Mouse (Mus musculus) limb, embryonic 14.5 days (tissue): ENCODE results near the gene Mtmr3. TPM values are rescaled to one million over a fixed set of nuclear protein-coding genes. Genes with fewer than 3 reads are reported as not detected.

Experiments
- ATAC-seq: fragments of 200-750 bp; cut with Nextera tagmentation; 2 replicates; pipeline ENCODE4 v1.8.0; 2017; ENCODE audit warnings: low read depth, moderate number of reproducible peaks, moderate TSS enrichment; ENCODE audit not compliant: low FRiP score
- DNase-seq: peaks from one replicate; pipeline ENCODE4 v3.0.0-alpha.2; 2015; ENCODE audit warnings: low spot score
- H3K27ac ChIP-seq: fragments of 300-500 bp; sonication (generic); replicated peaks from 2 replicates; pipeline ENCODE4 v1.5.1; 2014; ENCODE audit warnings: low read depth, mild to moderate bottlenecking, low read length, moderate library complexity, mixed read lengths
- H3K27me3 ChIP-seq: fragments of 300-500 bp; sonication (generic); 2 replicates; pipeline ENCODE4 v1.6.1; 2014; ENCODE audit warnings: low read length, mixed read lengths; ENCODE audit not compliant: control insufficient read depth, insufficient read depth
- H3K36me3 ChIP-seq: fragments of 300-500 bp; sonication (generic); 2 replicates; pipeline ENCODE4 v1.6.1; 2014; ENCODE audit warnings: mild to moderate bottlenecking, low read length, moderate library complexity, mixed read lengths; ENCODE audit not compliant: control insufficient read depth, insufficient read depth
- H3K4me1 ChIP-seq: fragments of 300-500 bp; sonication (generic); 2 replicates; pipeline ENCODE4 v1.6.1; 2014; ENCODE audit warnings: antibody characterized with exemption, low read length, mixed read lengths; ENCODE audit not compliant: control insufficient read depth, insufficient read depth
- H3K4me2 ChIP-seq: fragments of 300-500 bp; sonication (generic); replicated peaks from 2 replicates; pipeline ENCODE4 v1.6.1; 2014; ENCODE audit warnings: low read depth, mild to moderate bottlenecking, low read length, moderate library complexity; ENCODE audit not compliant: severe bottlenecking
- H3K4me3 ChIP-seq: fragments of 300-500 bp; sonication (generic); replicated peaks from 2 replicates; pipeline ENCODE4 v1.5.1; 2014; ENCODE audit warnings: low read length
- H3K9ac ChIP-seq: fragments of 300-500 bp; sonication (generic); 2 replicates; pipeline ENCODE4 v1.6.1; 2014; ENCODE audit warnings: mild to moderate bottlenecking, low read depth, low read length, moderate library complexity; ENCODE audit not compliant: severe bottlenecking
- H3K9me3 ChIP-seq: fragments of 300-500 bp; sonication (generic); 2 replicates; pipeline ENCODE4 v1.6.1; 2016; ENCODE audit warnings: low read length; ENCODE audit not compliant: control insufficient read depth
- POLR2A ChIP-seq: fragments of 200-500 bp; IDR thresholded peaks from 2 replicates; pipeline ENCODE4 v1.8.0; 2012; ENCODE audit warnings: inconsistent platforms, mild to moderate bottlenecking, moderate library complexity, borderline replicate concordance; ENCODE audit not compliant: insufficient read depth, insufficient read length; ENCODE audit errors: extremely low read depth
- whole genome bisulfite sequencing: fragments of 180-500 bp; shearing (Covaris S2); extraction: QIAGEN DNeasy Blood & Tissue Kit; methylation state at CpG from one replicate; pipeline ENCODE4 v1.1.7; 2014; 5-methylcytosine and 5-hydroxymethylcytosine counted together
- polyA plus RNA-seq, 2 experiments: library from polyadenylated mRNA; depleted of rRNA in 1 of 2; stranded (reverse) in 1 of 2; unstranded in 1 of 2; fragments of >200 nt; fragmentation: Nextera tagmentation in 1 of 2; extraction: Ambion mirVana in 1 of 2; gene quantifications; 2 replicates each; pipeline versions ENCODE4 v1.2.1 to v1.2.3; 2012 to 2014

The Mtmr3 gene
- polyA plus RNA-seq, 2 experiments, result 29.4 to 33.9 TPM

DNA sequence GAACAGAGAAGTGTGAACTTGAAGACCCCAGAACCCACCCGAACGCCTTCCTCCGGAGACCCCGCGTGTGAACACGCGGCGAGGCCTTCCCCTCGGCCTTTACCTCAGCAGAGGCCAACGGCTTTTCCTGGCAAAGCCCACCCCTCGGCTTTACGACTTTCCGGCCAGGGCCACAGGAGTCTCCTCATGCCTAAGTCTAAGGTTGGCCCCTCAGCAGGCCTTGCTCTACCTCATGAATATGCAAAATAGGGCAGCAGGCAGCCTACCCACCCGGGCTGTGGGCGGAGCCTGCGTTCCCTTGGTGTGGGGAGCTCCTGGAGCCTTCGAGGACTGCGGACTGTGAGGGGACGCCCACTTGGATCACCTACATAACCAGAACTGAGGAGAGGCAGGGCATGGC lies 153.7 kb downstream of the Mtmr3 start, which contains the start of gene Hormad2:
TSS of gene Hormad2 (minus strand) at position 128 of the 400 bp plus-strand sequence.
- H3K4me2 ChIP-seq, result no peak within 1 kb of the TSS
- H3K27me3 ChIP-seq, result no peaks in the 10 kb centered on the region
- no peak for ATAC-seq
- H3K9me3 ChIP-seq, result no peaks in the 10 kb centered on the region
- 40% methylated on average over 19 of the region's 19 CpGs for WGBS
- no peak within 1 kb of the TSS for H3K27ac ChIP-seq
- H3K4me3 ChIP-seq, result no peak within 1 kb of the TSS
- no peak for TF ChIP-seq POLR2A
- no peaks in the 10 kb centered on the region for H3K36me3 ChIP-seq
- H3K4me1 ChIP-seq, result no peaks in the 10 kb centered on the region
- no peak for DNase-seq
- H3K9ac ChIP-seq, result no peak within 1 kb of the TSS

GRCm38 (mm10) chr11:4438211-4438610 lies 156.5 kb downstream of the Mtmr3 start:
- ATAC-seq (no peak), DNase-seq (no peak)
- Histone ChIP-seq H3K4me3 (no peak overlapping the region), H3K36me3 (no peaks in the 10 kb centered on the region), H3K9me3 (no peaks in the 10 kb centered on the region), H3K4me1 (no peaks in the 10 kb centered on the region), H3K4me2 (no peak overlapping the region), H3K27ac (no peak overlapping the region), H3K27me3 (no peaks in the 10 kb centered on the region), H3K9ac (no peak overlapping the region)
- 69% methylated on average over 2 of the region's 2 CpGs for WGBS
- no peak for TF ChIP-seq POLR2A

DNA sequence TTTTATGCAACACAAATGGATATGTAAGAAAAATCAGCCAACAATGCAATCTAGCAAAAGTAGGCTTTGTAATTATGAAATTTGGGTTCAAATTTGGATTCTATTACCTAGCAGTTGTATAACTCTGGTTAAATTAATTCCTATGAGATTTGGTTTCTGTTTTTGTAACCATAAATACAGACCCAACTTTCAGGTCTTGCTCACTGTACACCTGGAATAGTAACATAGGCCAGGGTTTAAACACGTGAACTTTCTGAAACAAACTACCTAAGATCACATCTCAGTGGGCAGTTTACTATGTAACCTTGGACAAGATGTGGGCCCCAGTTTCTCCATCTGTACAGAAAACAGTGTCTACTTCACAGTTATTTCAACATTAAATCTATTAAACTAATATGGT lies 157.3 kb downstream of the Mtmr3 start:
- Histone ChIP-seq H3K4me1 (no peaks in the 10 kb centered on the region), H3K27ac (no peak overlapping the region), H3K4me3 (no peak overlapping the region), H3K9me3 (no peaks in the 10 kb centered on the region), H3K27me3 (no peaks in the 10 kb centered on the region), H3K36me3 (no peaks in the 10 kb centered on the region), H3K4me2 (no peak overlapping the region), H3K9ac (no peak overlapping the region)
- ATAC-seq, result no peak
- no peak for TF ChIP-seq POLR2A
- WGBS, result 70% methylated on average over 1 of the region's 1 CpGs
- DNase-seq, result no peak

GRCm38 (mm10) chr11:4436631-4437030 lies 158.0 kb downstream of the Mtmr3 start:
- no peaks in the 10 kb centered on the region for H3K4me1 ChIP-seq
- H3K9me3 ChIP-seq, result no peaks in the 10 kb centered on the region
- H3K36me3 ChIP-seq, result no peaks in the 10 kb centered on the region
- 78% methylated on average over 3 of the region's 3 CpGs for WGBS
- peak; percentile 59 for DNase-seq
- no peak overlapping the region for H3K4me3 ChIP-seq
- H3K27ac ChIP-seq, result no peak overlapping the region
- TF ChIP-seq POLR2A, result no peak
- no peak for ATAC-seq
- H3K4me2 ChIP-seq, result no peak overlapping the region
- H3K9ac ChIP-seq, result no peak overlapping the region
- no peaks in the 10 kb centered on the region for H3K27me3 ChIP-seq

DNA sequence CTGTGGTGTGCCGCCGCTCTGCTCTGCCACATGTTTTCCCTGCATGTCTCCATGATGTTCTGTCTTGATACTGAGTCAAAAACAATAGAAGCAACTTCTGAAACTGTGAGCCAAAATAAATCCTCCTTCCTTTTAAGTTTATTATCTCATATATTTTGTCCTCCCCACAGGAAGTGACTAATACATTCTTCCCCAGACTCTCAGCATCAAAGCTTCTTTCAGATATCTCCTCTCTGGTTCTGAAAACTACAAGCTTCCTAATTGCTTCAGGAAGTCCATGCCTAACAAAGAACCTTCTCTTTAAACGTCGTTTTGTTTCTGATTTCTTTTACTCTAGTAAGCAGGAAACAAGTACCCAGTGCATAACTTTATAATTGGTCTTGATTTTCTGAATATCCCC lies 160.2 kb downstream of the Mtmr3 start:
- ATAC-seq, result no peak
- TF ChIP-seq POLR2A, result no peak

More for the DNA sequence above, 160.2 kb downstream of the Mtmr3 start:
- Histone ChIP-seq H3K27ac (no peak overlapping the region), H3K4me1 (no peaks in the 10 kb centered on the region), H3K9me3 (no peaks in the 10 kb centered on the region), H3K9ac (no peak overlapping the region), H3K27me3 (no peaks in the 10 kb centered on the region), H3K4me2 (no peak overlapping the region), H3K36me3 (no peaks in the 10 kb centered on the region), H3K4me3 (no peak overlapping the region)
- WGBS, result 62% methylated on average over 4 of the region's 4 CpGs
- DNase-seq, result no peak

Other genes with a start within 250 kb of the Mtmr3 start
- 0.25 and 0.45 TPM in 2 replicates for gene Hormad2, start 153.8 kb downstream of the Mtmr3 start, polyA plus RNA-seq (2012; rRNA removed)
- 0.23 TPM in 1 of 2 replicates, not detected in the other for gene Hormad2, start 153.8 kb downstream of the Mtmr3 start, polyA plus RNA-seq (2014; fragmentation: Nextera tagmentation; extraction: Ambion mirVana)
- not detected in 2 replicates for gene Gm11032, start 25.2 kb upstream of the Mtmr3 start, polyA plus RNA-seq (2012; rRNA removed)
- not detected in 2 replicates for gene Gm11032, start 25.2 kb upstream of the Mtmr3 start, polyA plus RNA-seq (2014; fragmentation: Nextera tagmentation; extraction: Ambion mirVana)
- 30.8 and 33.3 TPM in 2 replicates for gene Ascc2, start 42.9 kb upstream of the Mtmr3 start, polyA plus RNA-seq (2012; rRNA removed)
- 32.6 and 33.1 TPM in 2 replicates for gene Ascc2, start 42.9 kb upstream of the Mtmr3 start, polyA plus RNA-seq (2014; fragmentation: Nextera tagmentation; extraction: Ambion mirVana)
- 607 and 868 TPM in 2 replicates for gene Uqcr10, start 109.5 kb upstream of the Mtmr3 start, polyA plus RNA-seq (2012; rRNA removed)
- gene Uqcr10, start 109.5 kb upstream of the Mtmr3 start, polyA plus RNA-seq (2014; fragmentation: Nextera tagmentation; extraction: Ambion mirVana), result 681 and 756 TPM in 2 replicates
- gene Zmat5, start 109.8 kb upstream of the Mtmr3 start, polyA plus RNA-seq (2012; rRNA removed), result 42.1 TPM in 2 replicates
- gene Zmat5, start 109.8 kb upstream of the Mtmr3 start, polyA plus RNA-seq (2014; fragmentation: Nextera tagmentation; extraction: Ambion mirVana), result 56.4 and 61.3 TPM in 2 replicates
- 0.10 and 0.14 TPM in 2 replicates for gene Cabp7, start 151.9 kb upstream of the Mtmr3 start, polyA plus RNA-seq (2012; rRNA removed)
- 0.12 and 0.17 TPM in 2 replicates for gene Cabp7, start 151.9 kb upstream of the Mtmr3 start, polyA plus RNA-seq (2014; fragmentation: Nextera tagmentation; extraction: Ambion mirVana)